13 mouse cellular contexts compared by ENCODE assay signal in genomic region chr7:134774468-134775162, GRCm38 (mm10).
DNase-seq lines count a peak whose midpoint lies in the region; TF ChIP-seq lines count a peak whose summit lies in the region.
"Had no signal": no experiment of that assay in that cellular context is flagged by ENCODE, and none has a peak within 500 bp of the region (broad histone marks: within the 10 kb centered on the region; RNA-seq: fewer than 3 reads in every experiment).

No protein-coding gene starts in this region.

- peak; percentile 83 for DNase-seq in heart, adult 11 months
- no peak for DNase-seq in heart, adult 18-20 months
- DNase-seq in frontal cortex, postnatal 25 days (ENCODE audit: low spot score in 2 of 2) = peak; percentile 10 to 32
- DNase-seq in left cerebral cortex, adult 2 months (ENCODE audit: extremely low spot score in 1 of 2, low spot score in 2 of 2) = peak; percentile 25 to 48
- peak; percentile 64 to 66 for DNase-seq in right cerebral cortex, adult 2 months (ENCODE audit: low spot score in 2 of 2)
- DNase-seq in adrenal gland, adult 8-10 months = no peak
- no peak for DNase-seq in heart, adult 9 months (ENCODE audit: low spot score in 2 of 2)
- DNase-seq in gastrocnemius, postnatal 4 days (ENCODE audit: low spot score in 2 of 2) = no peak
- DNase-seq: kidney, adult 9 months had no signal

- no peak overlapping the region for H3K4me3 ChIP-seq in left cerebral cortex, adult 2 months
- H3K4me3 ChIP-seq: embryonic facial prominence, embryonic 12.5 days; myocyte; stomach, embryonic 15.5 days had no signal

- peak overlapping the region; percentile 45; the same call in 1 of the 2 replicates for H3K27ac ChIP-seq in left cerebral cortex, adult 2 months
- H3K27ac ChIP-seq: embryonic facial prominence, embryonic 12.5 days; liver, embryonic 14.5 days had no signal

- no peak for TF ChIP-seq CTCF in left cerebral cortex, adult 2 months (IDR thresholded peaks at IDR 0.05)

- intact Hi-C loops in left cerebral cortex, adult 2 months (cut with DNase I) = loop anchor here (2.0 to 10.0 kb wide), 3 partner anchors 48 to 390 kb away; partner anchors contain the start of genes D7Ertd443e and Fam196a

Comparison
In these comparisons a context has a peak if more than half of its experiments do, and no peak if none do; other contexts are left out.
1. DNase-seq: peak in heart, adult 11 months (single experiment), frontal cortex, postnatal 25 days (2 of 2), left cerebral cortex, adult 2 months (2 of 2) and right cerebral cortex, adult 2 months (2 of 2); none in heart, adult 18-20 months (0 of 2), adrenal gland, adult 8-10 months (single experiment), heart, adult 9 months (0 of 2) and gastrocnemius, postnatal 4 days (0 of 2).